Mouse (Mus musculus): ENCODE measurements at regions not wholly inside any gene's neighbourhood (a gene's known extent, or its start where the extent isn't known, plus 50 kb on each side); places are given as distances from the start of the nearest gene placed in this dataset.

- ChIA-PET POLR2A (no interaction called here), CTCF (no interaction called here)
Observed at GRCm38 (mm10) chr12:49449396-49449795, 64.4 kb downstream of the Gm43517 start.

DNA sequence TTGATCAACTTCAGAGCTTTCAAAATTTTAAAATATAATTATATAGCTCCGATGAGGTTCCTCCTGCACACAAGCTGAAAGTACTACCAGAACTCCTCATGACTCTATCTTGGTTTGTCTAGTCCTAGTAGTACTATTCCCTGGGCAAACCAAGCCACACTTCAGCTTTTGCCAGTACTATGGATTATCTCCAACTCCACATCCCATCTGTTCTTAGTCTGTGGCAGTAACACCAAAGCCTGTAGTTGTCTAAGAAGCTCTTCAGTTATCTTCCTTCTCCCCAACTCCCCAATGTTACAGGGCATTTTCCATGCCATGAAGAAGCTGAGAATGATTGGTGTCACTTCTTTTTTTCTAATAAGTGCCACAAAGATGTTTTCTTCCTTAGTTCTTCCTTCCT, 83.1 kb downstream of the Gm43517 start:
- POLR2A ChIA-PET: interaction anchor here in 1 of 4 experiments (0.7 kb wide), 1 partner anchor 312 kb away, joined by 8 read pairs; no protein-coding TSS in a partner anchor
- CTCF ChIA-PET: no interaction called here

DNA sequence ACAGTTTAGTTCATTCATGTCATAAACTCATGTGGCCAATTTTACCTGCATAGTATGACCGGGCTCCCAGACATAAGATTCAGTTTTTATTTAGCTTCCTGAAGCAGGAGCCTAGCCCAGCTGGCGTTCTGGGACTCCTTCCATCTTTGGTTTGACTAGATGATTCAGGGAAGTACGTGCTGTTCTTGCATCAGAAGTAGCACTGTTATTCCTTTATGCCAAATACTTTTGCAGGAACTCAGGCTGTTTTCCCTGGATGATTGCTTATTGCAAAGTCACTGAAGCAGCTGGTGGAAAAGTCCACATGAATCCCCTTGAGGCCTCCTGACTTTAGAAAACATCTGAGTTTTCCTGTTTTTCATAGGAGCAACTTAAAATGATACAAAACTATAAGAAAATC, 88.4 kb downstream of the Gm43517 start:
- POLR2A ChIA-PET: no interaction called here

DNA sequence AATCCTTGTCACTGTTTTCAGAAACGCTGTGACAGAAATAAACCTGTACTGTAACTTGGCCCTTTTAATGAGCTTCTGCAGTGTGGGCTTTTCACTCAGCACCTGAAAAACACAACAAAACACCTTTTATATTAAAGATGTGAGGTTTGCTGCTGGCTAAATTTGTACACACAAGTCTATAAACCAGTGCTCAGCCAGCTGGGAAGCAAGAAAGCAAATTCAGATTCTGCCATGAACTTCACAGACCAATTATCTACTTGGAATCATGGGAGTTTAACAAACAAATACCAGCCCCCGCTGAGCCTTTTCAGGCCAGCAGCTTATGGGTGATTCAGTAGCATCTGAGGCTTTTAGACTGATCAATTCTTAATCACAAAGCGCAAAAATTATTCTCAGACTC, 95.7 kb downstream of the Gm43517 start:
- ChIA-PET POLR2A (no interaction called here), CTCF (no interaction called here)

More for the DNA sequence above, 88.4 kb downstream of the Gm43517 start:
- CTCF ChIA-PET: no interaction called here

- POLR2A ChIA-PET: no interaction called here
- CTCF ChIA-PET: no interaction called here
Observed at GRCm38 (mm10) chr12:49481151-49481550, 96.2 kb downstream of the Gm43517 start.

DNA sequence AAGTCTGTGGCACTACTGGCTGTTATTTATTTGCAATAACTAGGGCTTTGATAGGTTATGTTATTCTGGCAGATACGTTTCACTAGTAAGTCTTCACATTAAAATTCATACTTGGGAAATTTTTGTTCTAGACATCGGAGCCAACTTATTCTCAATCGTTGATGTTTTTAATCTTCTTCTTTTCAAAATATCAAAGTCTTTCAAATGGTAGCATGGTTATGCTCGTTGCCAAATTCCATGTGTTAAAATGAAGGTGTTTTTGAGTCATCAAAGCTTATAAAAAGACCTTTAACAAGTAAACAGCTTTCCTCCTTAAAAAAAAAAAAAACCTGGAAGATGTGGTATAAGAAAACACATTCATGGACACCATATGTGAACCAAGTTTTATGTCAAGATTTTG, 97.4 kb downstream of the Gm43517 start:
- CTCF ChIA-PET: no interaction called here
- POLR2A ChIA-PET: no interaction called here

GRCm38 (mm10) chr12:49484070-49484770, 99.2 kb downstream of the Gm43517 start:
- POLR2A ChIA-PET: no interaction called here
- CTCF ChIA-PET: no interaction called here

- ChIA-PET POLR2A (no interaction called here), CTCF (no interaction called here)
Observed at GRCm38 (mm10) chr12:49513131-49513530, 128.2 kb downstream of the Gm43517 start.

DNA sequence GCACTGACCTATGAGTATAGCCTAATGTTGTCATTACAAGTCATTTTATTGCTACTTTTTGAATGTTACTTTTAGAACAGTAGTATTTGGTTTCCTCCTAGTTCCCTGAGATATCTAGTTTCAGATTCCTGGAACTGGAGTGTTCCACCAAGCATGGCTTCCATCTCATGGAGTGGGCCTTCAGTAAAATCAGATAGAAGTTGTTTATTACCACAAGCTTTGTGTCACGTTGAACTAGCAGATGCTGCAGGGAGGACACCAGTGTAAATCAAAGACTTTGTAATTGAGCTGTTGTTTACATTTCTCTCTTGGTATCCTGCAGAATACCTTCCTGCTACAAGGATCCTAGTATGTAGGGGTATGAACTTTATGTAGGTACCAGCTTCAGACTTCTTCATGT, 129.6 kb downstream of the Gm43517 start:
- ChIA-PET CTCF (no interaction called here), POLR2A (no interaction called here)

Measured in embryonic stem cell, embryonic (primary cell).